Mouse (Mus musculus) c-Kit-negative CD71-positive TER-119-positive erythroid progenitor cells, embryonic 14.5 days (primary cell): ENCODE data around the gene Odf3.
A peak's percentile ranks its signal among the peaks of the same experiment; 100 is the strongest.

Source experiments
- DNase-seq: peaks from one replicate; pipeline ENCODE4 v3.0.0-alpha.2; 2013; ENCODE audit warnings: low read depth, low spot score

The Odf3 gene

DNA sequence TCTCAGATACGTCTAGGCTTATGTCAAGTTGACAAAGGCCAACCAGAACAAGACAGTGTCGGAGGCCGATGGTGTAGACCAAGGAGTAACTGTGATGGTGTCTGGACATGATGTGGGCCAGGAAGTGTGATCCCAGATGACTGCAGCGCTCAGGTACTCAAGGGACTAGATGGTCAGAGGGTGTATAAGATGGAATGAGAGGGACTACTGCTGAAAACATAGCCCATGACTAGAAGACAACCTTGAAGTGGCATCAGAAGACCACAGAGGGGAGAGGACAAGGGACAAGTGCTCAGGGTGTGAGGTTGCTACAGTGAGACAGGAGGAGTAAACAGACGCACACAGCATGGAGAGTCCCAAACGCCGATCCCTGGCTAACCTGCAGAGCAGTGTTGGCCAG, 3.8 kb upstream of the Odf3 start:
- DNase-seq, result no peak

- peak; percentile 64 for DNase-seq
Observed at GRCm38 (mm10) chr7:140844905-140845665, 2.5 kb upstream of the Odf3 start, which contains the start of gene Scgb1c1. Gene Scgb1c1, plus strand, starts transcription at chr7:140845547.

GRCm38 (mm10) chr7:140845683-140846082, 1.9 kb upstream of the Odf3 start:
- DNase-seq, result no peak

DNA sequence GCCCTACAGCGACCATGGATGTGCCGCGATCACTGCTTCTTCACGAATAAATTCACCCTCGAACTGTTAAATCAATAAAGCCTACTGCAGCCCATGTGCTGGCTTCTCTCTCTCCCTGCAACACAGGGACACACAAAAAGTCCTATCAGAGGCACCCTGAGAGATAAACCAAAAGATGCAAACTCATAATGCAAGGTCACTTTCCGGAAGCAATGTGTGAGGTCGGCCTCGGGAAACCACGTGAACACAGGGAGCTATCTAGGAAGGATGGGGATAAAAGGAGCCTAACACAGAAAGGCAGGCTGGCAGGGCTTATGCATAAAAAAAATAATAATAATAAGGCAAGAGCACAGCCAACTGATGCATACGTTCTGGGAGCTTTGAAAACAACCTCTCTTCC, 929 bp upstream of the Odf3 start:
- DNase-seq, result no peak

DNA sequence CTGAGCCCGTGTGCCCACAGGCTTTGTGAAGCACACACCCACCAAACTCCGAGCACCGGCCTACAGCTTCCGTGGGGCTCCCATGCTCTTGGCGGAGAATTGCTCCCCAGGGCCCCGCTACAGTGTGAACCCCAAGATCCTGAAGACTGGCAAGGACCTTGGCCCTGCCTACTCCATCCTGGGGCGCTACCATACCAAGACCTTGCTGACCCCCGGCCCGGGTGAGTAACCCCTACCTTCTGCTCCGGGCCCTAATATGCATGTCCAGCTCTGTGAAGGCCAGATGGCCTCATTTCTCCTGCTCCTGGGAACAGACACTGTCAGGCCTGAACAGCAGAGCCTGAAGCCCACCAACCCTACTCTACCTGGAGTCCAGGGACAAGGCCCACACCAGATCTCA, 986 bp downstream of the Odf3 start:
- DNase-seq, result no peak

DNA sequence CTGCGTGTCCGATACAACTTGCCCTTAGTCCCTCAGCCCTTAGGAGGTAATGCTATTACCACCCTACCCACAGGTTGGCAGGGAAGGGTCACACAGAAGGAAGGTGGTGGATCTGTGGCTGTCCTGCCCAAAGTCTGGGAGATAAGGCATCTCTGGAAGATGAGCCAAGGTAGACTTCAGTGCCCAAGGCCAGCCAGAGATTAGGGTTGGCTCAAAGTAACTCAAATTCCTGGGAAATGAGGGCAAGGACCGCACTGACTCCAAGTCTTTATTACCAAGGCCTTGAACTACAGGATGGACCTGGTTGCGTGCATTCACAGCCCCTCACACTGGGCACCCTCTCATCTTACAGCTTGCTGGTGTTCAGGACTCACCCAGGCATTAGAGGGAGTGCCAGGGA, 4.3 kb downstream of the Odf3 start:
- DNase-seq, result no peak

DNA sequence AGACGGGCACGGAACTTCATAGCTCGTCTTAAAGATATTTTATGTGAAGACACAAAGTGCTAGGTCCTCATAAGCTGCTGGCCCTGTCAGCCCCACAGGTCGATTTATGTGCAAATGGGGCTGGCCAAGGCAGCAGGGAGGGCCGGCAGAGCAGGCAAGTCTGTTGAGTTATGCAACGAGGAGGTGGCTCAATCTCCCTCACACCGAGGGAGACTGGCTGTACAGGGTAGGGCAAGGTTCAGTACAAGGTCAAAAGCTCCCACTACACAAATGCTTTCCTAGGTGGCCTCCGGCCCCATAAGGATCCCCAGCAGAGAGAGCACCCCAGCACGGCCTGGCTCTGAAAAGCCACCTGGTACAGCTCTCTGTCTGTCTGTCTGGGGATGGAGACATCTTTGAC, 5.8 kb downstream of the Odf3 start:
- DNase-seq, result no peak

GRCm38 (mm10) chr7:140854483-140854882, 6.9 kb downstream of the Odf3 start:
- DNase-seq, result no peak

DNA sequence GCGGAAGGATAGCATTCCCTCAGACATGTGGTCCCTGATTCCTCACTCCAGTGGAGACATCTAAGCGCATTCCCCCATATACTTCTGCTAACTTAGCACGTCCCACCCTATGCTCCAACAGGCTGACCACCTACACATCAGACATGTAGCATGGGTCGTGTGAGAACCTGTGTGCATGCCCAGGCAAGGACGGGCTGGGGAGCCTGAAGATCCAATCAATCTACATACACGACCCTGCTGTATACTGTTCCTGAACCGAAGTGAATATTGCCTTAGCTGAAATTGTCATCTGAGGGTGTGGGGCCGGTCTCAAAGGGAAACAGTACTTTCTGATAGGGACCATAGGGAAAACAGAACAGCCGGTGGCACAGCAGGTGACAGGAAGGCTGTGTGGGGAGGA, 7.6 kb downstream of the Odf3 start:
- no peak for DNase-seq

GRCm38 (mm10) chr7:140855860-140856784, 8.5 kb downstream of the Odf3 start, which contains the start of gene Gm45785:
Gene Gm45785, minus strand, starts transcription at chr7:140856331.
- DNase-seq, result peak; percentile 69

GRCm38 (mm10) chr7:140856785-140857549, 9.4 kb downstream of the Odf3 start, which contains the start of gene Ric8a:
Gene Ric8a, plus strand, starts transcription at chr7:140856957.
- DNase-seq, result peak; percentile 77

DNA sequence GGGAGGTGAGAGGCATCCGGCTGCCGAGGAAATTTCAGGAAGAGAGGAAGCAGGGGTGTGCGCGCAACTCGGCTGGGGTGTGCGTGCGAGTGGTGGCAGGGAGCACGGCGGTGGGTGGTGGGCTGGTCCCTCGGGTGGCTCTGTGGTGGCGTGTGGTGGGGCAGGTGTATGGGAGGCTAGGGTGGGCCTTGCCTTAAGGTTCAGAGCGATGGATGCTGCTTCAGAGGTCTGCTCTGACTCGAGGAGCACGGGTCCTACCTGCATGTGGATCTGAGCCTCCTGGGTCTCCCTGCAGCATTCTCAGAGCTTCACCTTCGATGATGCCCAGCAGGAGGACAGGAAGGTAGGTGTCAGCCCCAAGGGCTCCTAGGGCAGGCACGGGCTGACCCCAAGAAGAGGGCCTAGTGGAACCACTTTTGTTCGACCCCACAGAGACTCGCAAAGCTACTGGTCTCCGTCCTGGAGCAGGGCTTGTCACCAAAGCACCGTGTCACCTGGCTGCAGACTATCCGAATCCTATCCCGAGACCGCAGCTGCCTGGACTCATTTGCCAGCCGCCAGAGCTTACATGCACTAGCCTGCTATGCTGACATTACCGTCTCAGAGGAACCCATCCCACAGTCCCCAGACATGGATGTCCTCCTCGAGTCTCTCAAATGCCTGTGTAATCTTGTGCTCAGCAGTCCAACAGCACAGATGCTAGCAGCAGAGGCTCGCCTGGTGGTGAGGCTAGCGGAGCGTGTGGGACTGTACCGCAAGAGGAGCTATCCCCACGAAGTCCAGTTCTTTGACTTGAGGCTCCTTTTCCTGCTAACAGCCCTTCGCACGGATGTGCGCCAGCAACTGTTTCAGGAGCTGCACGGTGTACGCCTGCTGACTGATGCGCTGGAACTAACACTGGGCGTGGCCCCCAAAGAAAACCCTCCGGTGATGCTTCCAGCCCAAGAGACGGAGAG, 10.2 kb downstream of the Odf3 start, which contains the start of gene Bet1l:
TSS of gene Bet1l (minus strand) at position 28 of the 956 bp plus-strand sequence.
- no peak for DNase-seq

DNA sequence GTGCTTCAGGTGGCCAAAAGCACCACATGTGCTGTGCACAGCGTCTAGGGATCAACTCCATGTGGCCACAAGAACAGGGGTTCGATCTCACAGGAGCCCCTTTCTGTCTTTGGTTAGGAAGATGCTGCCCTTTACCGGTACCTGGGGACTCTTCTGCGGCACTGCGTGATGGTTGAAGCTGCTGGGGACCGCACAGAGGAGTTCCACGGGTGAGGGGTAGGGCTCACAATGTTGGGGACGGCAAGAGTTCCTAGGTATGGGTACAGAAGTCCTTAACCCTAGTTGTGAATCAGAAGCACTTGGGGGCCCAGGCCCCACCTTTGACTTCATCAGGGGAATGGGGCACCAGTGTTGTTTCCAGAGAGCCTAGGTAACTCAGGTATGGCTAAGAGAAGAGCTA, 11.1 kb downstream of the Odf3 start:
- DNase-seq, result no peak

DNA sequence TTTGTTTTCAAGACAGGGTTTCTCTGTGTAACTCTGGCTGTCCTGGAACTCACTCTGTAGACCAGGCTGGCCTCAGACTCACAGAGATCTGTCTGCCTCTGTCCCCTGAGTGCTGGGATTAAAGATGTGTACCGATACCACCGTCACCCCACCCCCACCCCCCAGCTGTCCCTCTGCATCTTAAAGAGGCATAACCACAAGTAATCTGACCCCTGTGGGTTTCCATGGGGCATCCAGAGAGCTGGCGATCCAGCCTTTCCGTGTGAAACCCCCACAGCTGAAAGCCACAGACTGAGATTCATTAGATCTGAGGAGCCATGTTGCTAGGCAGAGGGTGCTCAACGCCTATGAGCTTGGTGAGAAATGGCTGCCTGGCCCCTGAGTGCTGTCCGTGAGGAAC, 12.4 kb downstream of the Odf3 start:
- DNase-seq, result no peak

DNA sequence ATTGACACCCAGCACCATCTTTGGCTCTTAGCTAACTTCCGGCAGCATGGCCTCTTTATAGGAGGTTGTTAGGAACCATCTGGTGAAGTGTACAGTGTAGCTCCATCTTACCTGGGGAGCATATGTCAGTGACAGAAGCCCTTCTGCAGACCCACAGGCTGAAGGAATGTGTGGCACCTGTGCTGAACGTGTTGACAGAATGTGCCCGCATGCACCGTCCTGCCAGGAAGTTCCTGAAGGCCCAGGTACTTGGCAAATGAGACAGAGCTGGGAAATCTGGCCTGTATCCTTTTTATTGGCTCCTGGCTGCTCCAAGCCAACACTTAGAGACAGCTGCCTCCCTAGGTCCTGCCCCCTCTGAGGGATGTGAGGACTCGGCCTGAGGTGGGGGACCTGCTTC, 13.1 kb downstream of the Odf3 start:
- DNase-seq, result no peak

DNA sequence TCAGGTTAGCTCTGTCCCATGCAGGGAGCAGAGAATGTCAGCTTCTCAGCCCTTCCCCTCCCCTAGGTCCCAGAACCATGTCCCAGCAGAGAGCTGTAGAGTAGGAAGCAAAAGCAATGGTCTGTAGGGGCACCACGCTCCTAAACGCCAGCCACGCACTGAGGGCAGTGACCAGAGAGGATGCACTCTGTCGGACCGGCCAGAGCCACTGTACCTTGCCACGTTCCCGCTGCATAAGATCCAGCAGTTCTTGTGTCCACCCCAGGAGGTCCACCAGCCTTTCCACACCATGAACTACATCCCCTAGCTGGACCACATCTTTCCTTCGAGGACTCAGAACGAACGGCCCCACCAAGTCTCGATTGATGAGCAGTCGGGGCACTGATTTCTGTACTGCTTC, 17.2 kb downstream of the Odf3 start:
- DNase-seq, result no peak

DNA sequence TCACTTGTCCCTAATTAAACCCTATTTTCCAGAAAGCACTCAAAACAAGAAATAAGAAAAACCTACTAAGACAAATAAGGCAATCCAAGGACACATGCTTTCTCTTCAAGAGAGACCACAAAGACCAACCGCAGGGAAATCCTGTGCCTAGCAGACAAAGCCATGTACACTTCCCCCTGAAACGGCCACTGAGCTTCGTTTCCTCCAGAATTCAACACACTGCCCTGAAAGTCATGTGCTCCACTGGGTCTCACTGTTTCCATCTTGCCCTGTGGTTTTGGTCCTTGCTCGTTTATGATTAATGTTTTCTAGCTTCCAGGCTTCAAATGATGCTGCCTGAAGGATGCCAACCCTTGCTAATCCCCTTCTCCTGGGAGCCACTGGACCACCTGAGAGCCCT, 26.6 kb downstream of the Odf3 start:
- no peak for DNase-seq

- DNase-seq, result no peak
Observed at GRCm38 (mm10) chr7:140877364-140877763, 29.8 kb downstream of the Odf3 start.

GRCm38 (mm10) chr7:140879355-140879754, 31.8 kb downstream of the Odf3 start:
- DNase-seq, result no peak

GRCm38 (mm10) chr7:140880419-140880818, 32.8 kb downstream of the Odf3 start:
- no peak for DNase-seq
